Mouse (Mus musculus): ENCODE results near the gene Abcc8.

The Abcc8 gene

DNA sequence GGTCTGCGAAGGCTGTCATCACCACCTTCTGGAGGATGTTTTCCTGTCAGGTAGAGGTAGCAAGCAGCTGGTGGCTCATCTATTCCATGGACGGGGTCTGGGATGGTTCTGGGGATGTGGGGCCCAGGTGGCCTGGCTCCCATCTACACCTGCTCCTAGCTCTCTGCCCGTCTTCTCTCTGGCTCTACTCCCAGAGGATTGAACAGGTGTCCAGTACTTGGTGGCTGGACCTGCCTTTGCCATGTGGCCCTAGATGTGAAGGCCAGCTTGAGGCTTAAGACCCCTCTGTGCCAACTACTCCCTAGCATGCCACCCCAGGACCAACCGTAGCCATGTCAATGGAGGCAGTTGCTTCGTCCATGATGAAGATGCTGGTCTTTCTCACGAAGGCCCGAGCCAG, 74.3 kb downstream of the Abcc8 start:
- no peak for DNase-seq

DNA sequence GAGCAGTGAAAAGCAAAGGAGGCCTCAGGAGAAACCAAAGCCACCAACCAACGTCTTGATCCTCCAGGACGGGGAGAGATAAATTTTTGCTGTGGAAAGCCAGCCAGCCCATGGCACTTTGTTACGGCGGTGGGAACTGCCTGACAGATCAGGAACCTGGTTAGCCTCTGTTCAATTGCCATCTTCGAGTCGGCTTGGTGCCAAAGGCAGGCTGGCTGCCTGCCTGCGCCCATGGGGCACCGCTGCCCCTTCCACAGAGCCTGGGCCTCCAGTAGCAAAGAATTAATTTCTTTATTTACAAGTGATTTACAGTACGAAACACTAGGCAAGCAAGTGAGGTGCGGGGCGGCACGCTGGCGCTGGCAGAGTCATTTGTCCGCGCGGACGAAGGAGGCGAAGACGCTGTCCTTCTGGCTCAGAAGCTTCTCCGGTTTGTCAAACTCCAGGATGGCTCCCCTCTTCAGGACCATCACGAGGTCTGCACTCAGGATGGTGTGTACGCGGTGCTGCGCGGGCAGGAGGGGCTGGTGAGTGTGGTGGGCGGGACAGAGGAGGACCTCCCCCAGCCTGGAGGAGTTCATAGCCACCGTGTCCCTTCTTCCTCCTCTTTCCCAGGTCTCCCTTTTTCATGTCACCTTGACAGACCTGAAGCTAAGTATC, 75.4 kb downstream of the Abcc8 start:
- no peak for DNase-seq

DNA sequence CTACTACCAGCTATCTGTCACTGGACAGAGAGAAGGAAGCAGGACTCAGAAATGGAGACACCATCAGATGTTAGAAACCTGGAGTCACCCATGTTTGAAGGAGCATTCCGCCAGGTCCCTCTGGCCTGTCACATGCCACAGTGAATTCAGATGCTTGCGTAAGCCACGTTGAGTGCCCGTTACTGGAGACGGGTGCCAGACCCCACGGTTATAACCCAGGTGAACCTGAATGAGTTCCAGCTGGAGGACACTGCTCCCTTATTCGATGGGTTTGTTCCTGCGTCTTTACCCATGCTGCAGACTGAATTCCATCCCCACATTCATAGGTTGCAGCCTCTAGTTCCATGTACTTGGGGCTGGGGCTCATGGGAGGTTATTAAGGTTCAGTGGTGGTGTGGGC, 76.1 kb downstream of the Abcc8 start:
- DNase-seq: no peak

DNA sequence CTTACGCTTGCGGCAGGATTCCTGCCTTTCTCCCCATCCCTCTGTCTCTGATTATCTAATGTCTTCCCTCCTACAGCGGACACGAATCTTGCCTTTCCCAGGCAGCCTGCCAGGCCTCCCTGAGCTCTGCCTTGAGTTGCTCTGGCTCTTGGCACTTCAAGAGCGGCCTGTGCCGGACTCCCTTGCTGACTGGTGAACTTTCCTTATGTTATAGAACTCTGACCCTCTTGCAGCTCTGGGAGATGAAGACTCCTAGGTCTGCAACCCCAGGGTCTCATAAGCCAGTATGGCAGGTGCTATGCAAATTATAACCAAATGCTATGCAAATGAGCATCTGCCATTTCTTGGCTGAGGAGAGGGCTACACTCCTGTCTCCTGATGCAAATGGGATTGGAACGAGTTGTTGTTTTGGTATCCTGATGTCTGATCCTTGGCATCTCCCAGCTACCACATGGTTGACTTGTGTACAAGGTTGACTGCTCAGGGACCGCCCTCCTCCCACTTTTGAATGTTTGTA, 76.7 kb downstream of the Abcc8 start:
- no peak for DNase-seq

DNA sequence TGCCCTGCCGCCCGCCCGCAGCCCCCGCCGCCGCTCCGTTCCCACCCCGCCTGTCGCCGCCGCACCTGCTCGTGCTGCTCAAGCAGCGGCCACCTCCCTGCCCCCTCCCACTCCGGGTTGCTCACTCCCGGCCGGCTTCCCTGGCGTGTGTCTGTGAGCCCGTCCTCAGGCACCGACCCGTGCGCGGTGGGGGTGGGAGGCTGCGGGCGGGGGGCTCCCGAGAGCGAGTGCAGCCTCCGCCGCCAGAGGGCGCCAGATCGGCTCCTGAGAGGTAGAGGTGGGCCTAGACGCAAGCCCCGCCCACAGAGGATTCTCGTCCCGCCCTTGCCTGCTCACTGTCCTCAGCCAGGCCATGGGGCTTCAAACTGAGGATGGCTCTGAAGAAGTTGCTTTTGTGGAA, 79.3 kb downstream of the Abcc8 start, which contains the start of gene Kcnj11:
Kcnj11 (minus strand) TSS at position 202 of the 400 bp plus-strand sequence.
- peak; percentile 85 for DNase-seq

DNA sequence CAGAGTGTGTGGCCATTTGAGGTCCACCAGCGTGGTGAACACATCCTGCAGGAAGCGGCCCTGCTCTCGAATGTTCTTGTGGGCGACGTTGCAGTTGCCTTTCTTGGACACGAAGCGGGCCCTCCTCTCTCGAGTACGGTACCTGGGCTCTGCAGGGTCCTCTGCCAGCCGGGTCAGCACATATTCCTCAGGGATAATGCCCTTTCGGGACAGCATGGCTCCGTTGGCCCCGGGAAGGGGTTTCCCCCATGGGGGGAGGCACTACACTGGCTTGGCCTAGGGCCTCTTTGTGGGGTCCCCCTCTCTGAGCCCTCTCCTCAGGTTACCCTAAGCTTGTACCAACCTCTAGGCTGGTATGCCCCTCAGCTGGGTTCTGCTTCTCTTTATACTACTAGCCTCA, 80.2 kb downstream of the Abcc8 start:
- no peak for DNase-seq

DNA sequence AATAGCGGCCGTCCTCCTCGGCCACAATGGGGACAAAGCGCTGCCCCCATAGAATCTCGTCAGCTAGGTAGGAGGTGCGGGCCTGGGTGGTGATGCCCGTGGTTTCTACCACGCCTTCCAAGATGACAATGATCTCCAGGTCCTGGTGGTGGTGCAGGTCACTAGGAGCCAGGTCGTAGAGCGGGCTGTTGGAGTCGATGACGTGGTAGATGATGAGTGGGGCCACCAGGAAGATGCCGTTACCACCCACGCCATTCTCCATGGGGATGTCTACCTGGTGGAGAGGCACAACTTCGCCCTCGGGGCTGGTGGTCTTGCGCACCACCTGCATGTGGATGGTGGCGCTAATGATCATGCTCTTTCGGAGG, 80.9 kb downstream of the Abcc8 start:
- no peak for DNase-seq

DNA sequence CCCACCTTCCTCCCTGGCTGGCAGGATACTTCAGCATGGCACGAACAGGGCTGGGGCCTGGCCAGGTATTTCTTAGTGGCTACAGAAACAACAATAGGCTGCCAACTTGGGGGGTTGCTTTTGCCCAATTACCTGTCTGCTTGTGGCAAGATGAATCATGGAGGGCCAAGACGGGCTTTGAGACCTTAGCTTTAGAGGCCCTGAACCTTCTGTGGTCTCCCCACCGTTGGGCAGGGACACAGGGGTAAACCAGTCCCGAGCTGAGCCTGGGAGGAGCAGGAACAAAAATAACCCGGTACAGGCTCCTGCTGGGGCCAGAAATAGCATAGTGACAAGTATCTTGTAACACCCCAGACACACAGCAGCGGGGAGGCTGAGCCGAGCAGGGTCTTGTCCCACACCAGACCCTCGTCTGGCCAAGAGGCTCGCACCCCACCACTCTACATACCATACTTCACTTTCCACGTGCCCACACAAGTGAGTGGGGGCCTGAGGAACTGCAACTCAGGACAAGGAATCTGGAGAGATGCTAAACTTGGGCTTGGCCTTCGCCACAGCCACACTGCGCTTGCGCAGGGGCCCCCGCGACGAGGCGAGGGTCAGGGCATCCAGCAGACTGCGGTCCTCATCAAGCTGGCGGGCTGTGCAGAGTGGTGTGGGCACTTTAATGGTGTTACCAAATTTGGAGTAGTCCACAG, 81.5 kb downstream of the Abcc8 start:
- no peak for DNase-seq

DNA sequence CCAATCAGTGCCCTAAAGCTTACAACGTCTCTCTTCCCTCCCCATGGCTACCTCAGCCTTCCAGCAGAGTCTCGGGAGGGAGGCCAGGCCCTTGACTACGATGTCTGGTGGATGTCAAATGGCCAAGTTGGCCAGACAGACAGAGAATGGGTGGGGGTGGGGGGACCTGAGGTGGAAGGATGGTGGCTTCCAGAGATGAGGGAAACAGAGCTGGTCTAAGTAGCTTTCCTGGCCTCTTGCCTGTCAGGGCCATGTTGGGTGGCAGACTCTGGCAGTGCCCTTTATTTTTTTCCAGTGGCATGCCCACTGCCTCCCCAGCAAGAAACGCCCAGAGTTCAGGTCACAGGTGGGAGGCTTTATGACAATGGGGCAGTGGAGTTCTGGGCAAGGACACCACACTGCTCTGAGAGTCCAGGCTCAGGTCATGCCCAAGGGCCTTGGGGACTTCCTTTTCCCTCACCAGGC, 82.5 kb downstream of the Abcc8 start:
- no peak for DNase-seq

DNA sequence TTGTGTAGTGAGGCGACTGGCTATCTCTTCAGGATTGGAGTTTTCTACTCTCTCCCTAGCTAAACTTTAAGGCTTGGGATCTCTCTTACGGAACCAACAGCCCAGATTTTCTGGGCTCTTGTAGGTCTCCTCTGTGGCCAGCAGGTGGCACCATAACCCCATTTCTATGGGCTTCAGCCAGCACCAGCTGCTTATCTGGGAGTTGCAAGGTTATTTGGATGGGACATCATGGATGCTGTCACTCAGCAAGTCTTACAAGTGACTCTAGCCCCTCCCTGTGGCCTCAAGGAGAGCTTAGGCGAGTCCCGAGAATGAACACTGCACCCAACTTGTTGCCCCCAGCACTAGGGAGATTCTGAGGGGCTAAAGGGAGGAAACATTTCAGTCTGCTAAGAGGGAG, 83.7 kb downstream of the Abcc8 start:
- DNase-seq: peak; percentile 65

DNA sequence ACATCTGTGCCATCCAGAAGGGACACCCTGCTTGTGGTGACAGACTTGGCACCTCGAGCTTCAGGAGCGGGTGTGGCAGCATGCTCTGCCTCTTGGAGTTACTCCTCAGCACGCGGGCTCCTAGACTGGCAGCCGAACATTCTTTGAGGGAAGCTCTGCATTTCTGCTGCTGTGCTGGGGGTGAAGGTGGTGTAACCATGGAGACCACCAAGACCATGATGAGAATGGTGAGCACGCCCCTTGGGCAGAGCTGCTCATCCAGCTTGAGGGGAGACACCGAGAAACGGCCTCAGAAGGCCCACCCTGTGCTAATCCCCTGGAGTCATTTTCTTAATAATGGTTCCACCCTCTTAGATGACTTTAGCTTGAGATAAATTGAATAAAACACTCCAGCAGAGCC, 87.0 kb downstream of the Abcc8 start:
- no peak for DNase-seq

DNA sequence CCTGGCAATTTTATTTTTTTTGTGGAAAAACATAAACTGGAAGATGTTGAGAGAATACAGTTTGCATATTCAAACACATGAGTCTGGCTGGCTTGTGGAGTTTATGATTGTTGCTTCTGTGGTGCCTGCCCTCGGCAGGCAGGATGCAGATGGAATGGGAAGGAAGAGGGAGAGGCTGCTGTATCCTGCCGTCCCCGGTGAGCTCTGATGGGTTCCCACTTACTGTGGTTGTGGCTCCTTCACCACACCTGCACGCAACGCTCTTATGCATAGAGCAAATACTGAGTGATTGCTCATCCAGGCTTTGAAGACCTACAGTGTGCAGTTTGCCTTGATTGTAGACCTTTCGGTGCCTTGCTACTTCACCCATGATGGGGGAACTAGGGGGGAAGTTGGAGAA, 91.6 kb downstream of the Abcc8 start:
- no peak for DNase-seq

DNA sequence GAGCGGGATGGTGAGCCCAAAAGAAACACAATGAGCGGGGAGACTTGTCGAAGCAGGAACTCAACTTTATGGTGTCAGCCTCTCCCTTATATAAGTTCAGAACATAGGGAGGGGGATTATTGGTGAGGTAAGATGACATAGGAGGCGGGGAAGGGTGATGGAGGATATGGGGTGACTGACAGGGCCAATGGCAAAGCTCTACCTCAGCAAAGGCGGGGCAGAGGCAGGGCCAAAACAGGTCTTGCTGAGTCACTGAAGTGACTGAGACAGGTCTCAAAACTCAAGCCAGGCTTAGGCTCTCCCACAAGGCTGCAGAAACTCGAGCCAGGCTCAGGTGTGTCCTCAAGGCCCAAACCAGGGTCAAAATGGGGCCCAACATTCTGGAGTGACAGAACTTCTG, 93.5 kb downstream of the Abcc8 start:
- DNase-seq: no peak

DNA sequence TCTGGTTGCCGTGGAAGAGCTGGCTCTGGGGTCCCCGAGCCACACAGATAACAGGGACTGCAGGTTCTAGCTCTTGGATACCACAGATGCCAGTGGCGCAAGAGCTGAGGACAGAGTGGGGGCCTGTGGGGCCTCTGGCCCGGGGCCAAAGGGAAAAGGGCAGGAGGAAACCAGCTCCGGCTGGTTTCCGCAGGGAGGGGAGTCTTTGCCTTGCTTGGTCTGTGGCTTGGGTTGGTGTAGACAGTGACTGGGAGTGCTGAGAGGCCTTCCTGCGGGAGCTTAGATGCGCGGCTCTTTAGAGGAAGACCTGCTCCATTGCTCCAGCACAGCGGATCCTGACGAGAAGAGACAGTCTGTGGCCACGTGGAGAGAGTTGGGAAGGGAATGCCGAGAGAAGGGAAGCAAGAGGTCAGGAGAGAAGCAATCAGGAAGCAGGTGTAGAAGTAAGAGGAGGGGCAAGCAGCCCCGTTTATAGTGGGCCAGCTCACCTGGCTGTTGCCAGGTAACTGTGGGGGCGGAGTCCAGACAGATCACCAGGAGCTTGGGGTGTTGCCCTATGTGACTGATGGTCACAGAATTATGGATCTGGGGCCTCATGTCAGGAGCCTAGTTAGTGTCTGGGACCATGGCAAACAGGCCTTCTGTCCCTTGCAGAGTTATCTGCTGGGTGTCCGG, 94.9 kb downstream of the Abcc8 start:
- DNase-seq: no peak

DNA sequence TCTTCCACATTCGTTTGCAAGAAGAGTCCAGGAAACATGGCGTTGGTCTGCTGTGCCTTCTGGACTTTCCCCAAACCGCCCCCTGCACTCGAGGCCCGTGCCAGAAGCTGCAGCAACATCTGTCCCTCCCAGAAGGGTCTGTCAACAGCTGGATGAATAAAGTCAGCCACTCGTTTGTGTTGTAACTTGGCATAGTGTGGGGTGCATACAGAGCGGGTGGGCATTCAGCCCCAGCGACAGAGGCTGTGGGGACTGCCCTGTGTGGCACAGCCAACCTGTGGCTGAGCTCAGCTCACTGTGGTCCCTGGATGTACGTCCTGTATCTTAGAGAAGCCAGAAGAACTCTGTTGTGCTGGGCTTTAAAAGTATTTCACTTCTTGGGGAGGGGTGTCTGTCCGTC, 95.8 kb downstream of the Abcc8 start:
- no peak for DNase-seq

DNA sequence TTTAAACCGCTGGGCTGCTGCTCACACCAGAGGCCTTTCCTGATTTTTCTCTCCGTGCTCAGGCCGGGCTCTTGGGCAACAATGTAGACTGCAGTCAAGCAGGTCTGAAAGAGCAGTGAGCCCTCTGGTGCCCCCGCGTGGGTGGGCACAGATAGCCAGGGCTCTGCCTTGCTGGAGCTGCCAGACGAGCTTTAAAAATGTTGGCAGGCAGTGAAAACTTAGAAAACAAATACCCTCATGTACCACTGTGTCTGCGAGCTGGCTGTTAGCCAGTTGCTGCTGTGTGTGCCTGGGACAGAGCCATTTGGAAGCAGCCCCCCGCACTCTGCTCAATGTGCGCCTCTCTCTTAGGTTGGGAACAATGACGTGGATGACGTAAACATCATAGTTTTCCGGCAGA, 102.2 kb downstream of the Abcc8 start:
- DNase-seq: no peak

DNA sequence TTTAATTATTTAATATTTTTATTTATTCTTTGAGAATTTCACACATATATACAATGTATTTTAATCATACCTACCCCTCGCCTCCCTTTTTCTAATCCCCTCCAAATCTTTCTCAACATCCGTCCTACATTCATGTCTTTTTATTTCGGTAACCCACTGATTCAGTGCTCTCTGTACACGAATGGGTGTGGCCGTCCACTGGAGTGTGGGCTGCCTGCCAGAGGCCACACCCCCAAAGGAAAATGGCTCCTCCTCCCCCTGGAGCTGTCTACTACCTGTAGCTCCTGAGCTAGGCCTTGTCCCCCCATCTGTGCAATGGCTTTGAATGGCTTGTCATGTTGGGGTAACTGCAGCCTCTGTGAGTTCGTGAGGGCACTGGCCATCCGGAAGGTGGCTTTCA, 103.0 kb downstream of the Abcc8 start:
- DNase-seq: no peak

DNA sequence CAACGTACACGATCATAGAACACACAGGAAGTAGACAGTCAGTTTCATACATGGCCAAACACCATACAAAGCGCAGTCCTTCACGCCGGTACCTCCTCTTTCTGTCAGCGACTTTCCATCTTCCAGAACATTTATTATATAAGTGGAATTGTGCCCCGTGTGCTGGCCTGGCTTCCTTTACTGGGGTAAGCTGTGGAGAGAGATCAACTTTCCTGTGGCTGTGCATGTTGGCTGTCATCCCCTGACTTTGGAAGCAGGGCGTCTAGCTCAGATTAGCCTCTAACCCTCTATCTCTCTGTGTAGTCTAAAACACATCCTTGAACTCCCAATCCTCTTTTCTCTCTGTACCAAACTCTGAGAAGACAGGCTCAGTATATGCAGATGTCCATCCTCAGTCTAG, 111.0 kb downstream of the Abcc8 start:
- no peak for DNase-seq

DNA sequence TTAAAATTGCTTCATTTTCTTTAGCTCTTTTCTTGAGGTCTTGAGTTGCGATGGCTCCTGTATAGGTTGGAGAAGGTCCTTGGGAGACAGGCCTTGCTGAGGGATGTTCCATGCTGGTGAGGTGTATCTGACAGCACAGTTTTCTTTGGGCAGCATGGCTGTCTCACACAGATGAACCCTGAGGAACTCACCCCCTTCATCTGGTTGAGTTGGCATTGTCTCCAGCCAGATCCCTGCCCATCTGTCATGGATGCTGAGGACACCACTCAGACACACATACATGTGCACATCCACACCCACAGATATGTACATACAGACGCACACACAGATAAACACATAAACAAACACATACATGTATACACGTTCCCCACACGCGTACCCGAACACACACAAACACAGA, 116.5 kb downstream of the Abcc8 start:
- no peak for DNase-seq

DNA sequence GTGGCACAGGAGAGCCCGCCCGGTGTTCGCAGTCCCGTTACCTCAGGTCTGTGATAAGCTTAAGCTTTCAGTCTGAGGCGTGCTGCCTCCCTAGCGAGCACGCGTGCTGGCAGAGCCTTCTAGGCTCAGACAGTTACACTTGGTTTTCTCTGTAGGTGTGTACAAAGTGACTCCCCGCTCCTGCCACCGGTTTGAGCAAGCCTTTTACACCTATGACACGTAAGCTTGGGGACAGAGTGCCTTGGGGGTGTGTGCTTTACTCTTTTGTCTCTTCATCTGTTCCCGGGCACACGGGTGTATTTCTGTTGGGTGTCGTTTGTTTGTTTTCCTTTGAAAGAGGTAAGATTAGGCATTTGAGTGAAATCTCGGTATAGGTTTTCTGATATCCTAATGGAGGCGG, 118.2 kb downstream of the Abcc8 start:
- DNase-seq: no peak

DNA sequence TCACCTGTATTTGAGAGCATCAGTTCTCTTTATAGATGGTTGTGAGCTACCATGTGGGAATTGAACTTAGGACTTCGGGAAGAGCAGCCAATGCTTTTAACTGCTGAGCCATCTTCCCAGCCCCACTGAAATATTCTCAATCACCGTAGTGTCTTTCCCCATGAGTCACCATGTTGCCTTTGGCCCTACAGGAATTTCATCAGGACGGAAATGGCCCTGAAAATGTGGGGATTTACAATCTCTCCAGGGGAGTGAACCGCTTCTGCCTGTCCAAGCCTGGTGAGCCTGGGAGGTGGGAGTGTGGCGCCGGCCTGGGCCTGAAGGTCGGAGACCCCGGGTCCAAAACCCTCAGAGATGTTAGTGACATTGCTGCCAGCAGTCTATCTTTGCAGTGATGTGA, 119.1 kb downstream of the Abcc8 start:
- no peak for DNase-seq

DNA sequence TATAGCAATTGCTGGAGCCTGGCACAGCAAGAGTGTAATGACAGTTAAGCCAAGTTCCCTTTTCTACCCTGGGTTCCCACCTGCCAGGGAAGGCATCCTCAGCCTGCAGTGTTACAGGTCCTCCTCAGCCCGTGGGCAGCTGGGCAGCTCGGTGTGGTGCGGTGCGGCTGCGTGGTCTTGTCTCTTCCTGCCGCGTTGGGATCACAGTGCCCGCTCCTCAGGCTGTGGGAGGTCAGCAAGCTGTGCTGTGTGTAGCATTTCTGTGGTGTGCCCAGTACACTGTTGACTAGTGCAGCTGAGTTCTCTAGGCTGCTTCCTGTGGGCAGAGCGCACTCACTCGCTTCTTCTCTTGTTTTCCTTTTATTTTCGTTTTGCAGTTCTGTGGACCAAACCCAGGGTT, 121.0 kb downstream of the Abcc8 start:
- no peak for DNase-seq
